Mouse (Mus musculus) cerebellum, adult 11-12 months (tissue): Measurements from ENCODE around the gene Itsn1.

Experiments used
- DNase-seq: peaks from one replicate; pipeline ENCODE4 v3.0.0; 2022

Itsn1 gene

DNA sequence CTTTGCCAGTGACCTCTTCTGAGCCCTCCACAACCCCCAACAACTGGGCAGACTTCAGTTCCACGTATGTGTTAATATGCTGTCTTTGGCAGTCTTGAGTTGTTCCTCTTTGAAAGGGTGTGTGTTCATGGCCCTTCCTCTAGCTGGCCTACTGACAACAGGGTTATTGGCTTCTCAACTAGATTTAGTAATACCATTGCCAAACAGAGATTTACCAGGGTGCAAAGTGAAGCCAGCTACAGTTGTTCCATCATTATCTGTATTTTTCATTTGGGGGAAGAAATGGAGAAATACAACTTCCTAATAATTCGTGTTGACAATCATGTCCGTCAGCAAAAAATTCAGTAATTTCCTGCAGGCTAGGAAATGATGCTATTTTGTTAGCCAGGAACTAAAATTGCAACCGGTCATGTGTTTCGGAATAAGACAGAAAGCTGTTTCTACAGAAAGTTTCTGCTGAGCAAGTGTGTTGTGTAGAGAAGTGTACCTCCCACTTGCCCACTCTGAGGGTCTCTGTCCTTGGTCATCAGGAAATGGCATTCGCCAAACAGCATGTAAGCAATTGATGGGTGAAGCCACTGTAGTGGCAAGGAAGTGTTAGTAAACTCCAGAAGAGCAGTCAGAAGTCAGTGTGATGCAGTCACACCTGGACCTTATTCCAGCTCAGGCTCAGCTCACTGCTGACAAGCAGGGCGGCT, 120.0 kb downstream of the Itsn1 start:
- DNase-seq: no peak

GRCm38 (mm10) chr16:91850175-91850574, 121.1 kb downstream of the Itsn1 start:
- DNase-seq: no peak

DNA sequence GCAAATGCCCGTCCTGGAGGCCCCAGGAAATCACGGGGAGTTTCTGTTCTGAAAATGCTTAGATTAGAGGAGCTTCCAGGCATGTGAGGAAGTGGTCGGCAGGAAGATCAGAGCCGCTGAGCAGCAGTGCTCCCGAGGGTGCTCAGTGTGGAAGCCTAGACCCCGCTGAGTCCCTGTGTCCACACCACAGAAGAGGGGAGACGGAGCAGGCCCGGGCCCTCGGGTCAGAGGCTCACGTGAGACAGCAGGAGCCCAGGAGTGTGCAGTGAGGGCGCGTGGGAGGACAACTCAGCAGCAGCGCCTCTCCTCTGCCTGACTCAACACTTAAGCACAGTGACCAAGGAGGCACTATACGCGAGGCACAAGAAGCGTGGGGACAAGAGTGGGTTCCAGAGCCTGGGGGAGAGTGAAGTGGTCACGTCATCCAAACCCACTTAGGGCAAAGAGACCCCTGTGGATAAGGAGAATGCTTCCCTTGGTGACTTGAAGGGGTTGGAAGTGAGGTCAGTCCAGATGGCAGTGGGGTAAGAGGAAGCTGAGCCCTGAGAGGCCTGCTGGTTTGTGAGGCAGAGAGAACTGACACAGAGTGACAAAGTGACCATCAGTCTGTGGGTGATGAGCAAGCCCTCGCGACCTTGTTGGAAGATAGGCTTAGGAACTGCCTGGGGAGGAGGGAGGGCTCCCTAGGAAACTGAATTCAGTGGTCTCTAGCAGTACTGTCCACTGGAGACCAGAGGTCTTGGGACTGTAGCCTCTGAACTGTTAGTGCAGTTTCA, 122.6 kb downstream of the Itsn1 start:
- no peak for DNase-seq

DNA sequence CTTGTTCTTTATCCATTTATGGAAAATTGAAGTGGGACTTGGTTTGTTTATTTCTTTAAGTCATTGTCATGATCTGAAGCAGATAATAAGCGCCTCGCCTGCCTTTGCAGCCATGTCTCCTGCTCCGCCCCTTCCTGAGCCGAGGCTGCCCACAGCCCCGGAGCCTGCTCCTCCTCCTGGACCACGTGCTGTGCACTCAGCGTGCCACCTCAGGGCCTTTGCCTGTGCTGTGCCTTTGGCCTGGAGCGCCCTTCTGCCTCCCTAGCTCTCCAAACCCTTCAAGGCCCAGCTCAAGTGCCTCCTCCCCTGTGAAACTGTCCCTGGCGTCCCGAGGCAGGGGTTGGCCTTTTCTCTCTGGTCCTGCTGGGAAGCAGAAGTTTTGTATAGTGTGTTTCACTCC, 123.7 kb downstream of the Itsn1 start:
- no peak for DNase-seq

GRCm38 (mm10) chr16:91853223-91853622, 124.1 kb downstream of the Itsn1 start:
- no peak for DNase-seq

DNA sequence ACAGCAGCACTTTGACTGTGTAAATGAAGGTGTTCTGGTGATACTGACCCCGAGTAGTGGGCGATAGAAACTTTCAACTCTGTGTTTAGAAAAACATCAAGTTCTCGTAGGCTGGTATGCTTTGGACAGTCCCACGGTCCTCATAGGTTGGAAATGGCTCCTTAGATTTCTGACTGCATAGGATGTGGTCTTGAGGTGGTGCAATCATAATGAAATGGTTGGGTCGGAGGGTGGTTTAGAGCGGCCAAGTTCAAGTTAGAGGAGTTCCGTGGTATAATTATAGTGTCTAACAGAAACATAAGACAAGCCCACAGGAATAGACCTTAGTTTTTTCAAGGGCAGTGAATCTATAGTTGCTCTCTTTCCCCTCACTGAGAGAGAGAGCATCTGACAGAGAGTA, 129.6 kb downstream of the Itsn1 start:
- DNase-seq: no peak

GRCm38 (mm10) chr16:91859203-91859602, 130.1 kb downstream of the Itsn1 start:
- peak; percentile 57 for DNase-seq

DNA sequence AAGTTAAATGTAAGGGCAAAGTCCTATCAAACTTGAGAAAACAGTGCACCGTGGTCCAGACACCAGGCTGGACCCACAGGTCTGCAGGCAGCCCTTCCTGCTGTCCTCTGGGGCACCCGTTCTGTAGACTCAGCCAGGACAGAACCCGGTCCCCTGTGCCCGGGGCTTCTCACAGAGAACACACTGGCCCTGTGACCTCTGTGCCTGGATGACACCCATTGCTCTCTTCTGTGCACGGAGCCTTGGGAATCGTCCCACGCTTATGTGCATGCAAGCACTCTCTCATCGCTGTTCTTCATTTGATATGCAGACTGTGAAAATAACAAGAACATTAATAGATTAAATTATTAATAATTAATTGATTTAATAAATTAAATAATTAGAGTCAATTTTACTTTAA, 130.9 kb downstream of the Itsn1 start:
- DNase-seq: no peak

DNA sequence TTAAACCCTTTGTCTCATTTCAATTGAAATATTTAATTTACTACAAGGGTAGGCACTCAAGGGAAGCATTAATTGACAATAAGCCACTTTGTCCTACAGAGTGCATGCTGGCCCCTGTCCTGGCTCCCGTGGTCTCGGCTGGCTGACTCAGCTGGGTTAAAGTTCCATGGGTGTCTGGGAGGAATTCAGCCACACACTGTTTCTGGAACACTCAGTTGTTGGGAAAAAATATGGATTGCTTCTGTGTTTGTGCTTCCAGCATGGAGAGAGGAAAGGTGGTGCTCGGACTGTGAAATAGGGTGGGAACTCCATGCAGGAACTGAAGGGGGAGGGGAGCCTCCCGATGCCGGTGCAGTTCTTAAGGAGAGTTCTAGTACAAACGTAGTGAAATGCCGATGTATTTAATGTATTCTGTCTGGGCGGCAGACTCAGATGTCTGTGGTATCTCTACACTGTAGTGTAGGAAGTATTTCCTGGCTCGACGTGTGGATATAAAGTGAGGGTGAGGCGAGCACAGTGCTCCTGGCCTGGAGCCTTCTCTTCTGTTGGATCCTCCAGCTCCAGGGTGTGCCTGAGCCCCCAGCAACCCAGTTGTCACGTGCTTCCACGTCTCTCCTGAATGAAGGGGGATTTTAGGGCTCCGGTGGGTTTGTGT, 131.5 kb downstream of the Itsn1 start:
- DNase-seq: no peak

DNA sequence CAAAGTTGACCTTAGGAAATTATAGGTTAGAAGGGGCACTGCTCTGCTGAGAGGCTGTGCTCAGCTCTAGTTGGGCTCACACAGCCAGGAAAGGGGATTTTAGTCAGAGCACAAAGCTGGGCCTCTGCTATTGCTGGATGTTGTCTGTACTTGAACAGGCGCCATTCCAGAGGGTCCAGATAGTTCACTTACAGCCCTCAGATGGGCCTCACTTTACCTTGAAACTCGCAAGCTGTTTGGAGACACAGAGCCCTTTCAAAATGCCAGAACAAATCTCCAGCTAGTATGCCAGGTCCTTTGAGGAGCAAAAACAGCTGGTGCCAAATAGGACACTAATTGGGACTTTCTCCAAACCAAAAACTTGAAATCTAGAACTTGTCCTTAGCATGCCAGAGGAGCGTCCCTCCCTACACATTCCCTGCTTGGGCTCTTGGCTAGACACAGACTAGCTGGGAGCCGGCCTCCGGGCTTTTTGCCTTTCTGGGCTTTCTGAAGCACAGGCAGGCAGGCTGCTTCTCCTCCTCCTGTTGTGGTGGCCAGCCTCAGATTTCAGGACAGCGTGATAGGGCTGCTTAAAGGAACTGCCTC, 132.8 kb downstream of the Itsn1 start:
- no peak for DNase-seq

GRCm38 (mm10) chr16:91862836-91863235, 133.8 kb downstream of the Itsn1 start:
- DNase-seq: no peak

DNA sequence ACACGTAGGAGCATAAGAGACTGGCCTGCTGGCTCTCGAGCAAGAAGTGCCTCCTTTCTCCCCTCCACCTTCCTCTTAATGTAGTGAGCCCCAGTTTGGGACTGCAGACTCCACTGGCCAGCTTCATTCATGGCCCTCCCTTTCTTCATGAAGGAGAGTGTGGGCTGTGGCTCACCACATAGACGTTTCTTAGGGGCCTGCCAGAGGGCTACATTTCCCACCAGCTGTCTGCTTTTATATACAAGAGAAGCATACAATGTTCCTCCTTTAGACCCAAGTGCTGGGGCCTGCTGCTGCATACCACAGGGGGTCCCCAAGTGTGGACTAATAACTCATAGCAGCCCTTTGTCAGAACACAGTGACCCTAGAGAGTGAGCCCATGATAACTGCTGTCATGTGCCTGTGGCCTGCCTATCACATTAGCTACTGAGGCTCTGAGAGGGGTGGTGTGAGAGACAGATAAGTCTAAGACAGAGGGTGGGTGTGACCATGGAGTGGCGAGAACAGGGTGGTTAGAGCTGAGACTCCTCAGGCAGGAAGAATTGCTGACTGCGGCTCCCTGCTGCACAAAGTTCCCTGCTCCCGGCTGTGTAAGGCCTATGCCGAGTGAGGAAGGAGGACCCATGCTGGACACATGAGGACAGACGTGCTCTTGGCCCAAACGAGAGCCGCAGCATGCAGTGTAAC, 135.7 kb downstream of the Itsn1 start:
- no peak for DNase-seq

DNA sequence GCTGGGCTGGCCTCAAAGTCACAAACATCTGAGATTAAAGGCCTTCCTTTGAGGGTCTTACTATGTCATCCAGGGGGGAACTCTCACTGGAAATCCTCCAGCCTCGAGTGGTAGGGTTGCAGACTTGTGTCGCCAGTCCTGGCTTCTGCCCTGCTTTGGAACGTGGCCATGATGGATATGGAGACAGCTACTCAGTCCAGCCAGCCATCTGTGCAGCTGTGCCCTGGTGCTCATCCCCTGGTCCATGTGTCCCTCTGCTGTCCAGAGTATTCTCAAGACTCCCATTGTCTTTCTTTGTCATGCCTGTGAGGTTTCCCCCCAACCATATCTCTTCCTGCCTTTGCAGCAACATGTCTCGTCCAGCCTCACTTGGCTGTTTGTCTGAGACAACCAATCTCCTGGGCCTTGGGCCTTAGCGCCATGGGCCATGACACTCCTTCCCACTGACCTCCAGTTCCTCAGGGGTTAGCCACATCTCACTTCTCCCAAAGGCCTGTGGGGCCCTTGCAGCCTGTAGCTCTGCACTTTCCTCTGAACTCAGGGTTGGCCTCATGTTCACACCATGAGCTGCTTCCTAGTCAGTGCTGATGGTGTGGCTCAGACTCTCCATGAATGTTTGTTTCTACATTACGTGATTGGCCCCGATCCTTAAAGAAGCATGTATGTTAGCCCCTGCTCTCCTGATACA, 136.6 kb downstream of the Itsn1 start:
- DNase-seq: peak; percentile 35

- peak; percentile 46 for DNase-seq
These were observed 137.2 kb downstream of the Itsn1 start for GRCm38 (mm10) chr16:91866258-91866634.

GRCm38 (mm10) chr16:91867672-91868071, 138.6 kb downstream of the Itsn1 start:
- peak; percentile 37 for DNase-seq

- peak; percentile 83 for DNase-seq
These were observed 140.1 kb downstream of the Itsn1 start for GRCm38 (mm10) chr16:91868943-91869911.

GRCm38 (mm10) chr16:91870158-91870582, 141.1 kb downstream of the Itsn1 start:
- DNase-seq: no peak

DNA sequence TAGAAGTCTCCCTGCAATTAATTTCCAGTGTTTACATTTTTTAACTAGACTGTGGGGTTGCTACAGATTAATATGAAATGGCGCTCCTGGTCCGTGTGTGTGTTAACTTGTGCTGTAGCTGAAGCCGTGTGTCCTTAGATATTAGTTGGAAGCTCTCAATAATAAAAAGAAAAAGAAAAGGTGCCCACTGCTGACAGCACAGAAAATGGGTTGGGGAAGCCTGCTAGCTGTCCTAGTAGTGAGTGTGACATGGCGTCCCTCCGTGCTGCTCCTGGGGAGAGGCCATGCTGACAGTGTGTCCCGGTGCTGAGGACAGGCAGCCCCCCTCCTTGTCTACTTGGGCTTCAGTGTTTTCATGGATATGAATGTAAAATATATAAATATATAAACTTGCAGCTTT, 142.1 kb downstream of the Itsn1 start:
- no peak for DNase-seq

GRCm38 (mm10) chr16:91873695-91874094, 144.6 kb downstream of the Itsn1 start:
- DNase-seq: no peak

DNA sequence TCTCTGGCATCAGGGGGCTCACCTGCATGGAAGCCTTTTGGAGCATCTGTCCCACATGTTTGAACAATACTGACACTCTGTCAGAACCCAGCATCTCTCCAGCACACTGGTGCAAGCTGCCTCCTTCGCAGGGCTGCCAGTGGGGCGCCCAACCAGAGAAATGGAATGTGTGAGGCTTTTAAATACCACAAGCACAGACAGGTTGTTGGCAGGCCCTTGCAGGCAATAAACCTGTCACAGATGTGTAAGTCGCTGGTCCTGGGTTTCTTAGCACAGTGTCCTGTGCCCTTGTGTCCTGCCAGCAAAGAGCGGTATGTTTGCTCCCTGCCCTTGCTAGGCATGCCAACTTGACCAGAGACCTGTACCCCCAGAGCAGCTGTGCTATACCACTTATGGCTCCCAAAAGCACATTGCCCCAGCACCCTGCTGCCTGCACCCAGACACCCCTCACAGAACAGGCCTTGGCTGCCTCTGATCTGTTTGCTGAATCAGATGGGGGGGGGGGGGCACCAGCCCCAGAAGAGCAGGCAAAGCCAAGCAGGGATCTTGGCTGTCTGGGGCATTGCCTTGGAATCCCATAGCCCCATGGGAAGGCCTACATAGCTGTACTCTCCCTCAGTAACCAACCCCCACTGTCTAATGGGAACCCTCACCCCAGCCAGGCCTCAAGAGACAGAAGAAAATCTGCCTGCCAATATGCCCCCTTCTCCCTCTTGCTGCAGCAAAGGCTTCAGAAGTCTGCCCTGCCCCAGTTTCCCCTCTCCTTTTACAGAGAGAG, 146.7 kb downstream of the Itsn1 start:
- DNase-seq: no peak
